In genomic region chr8:69959241-69959640, GRCm38 (mm10) we compare ENCODE assay signal across 21 mouse cellular contexts. TPM values are rescaled to one million over a fixed set of nuclear protein-coding genes. Genes with fewer than 3 reads are reported as not detected.
DNase-seq lines count a peak whose midpoint lies in the region; ATAC-seq lines count a peak whose summit lies in the region.
"Had no signal": no experiment of that assay in that cellular context is flagged by ENCODE, and none has a peak within 500 bp of the region (broad histone marks: within the 10 kb centered on the region; RNA-seq: fewer than 3 reads in every experiment).

No protein-coding gene starts in this region.

- peaks cover 10% of the 10 kb centered on the region for H3K36me3 ChIP-seq in heart, embryonic 13.5 days
- H3K36me3 ChIP-seq: embryonic facial prominence, embryonic 13.5 days; intestine, embryonic 15.5 days had no signal

- H3K4me2 ChIP-seq in heart, embryonic 13.5 days: no peak overlapping the region
- H3K4me2 ChIP-seq: embryonic facial prominence, embryonic 13.5 days; forebrain, embryonic 12.5 days; heart, embryonic 11.5 days; hindbrain, embryonic 14.5 days; intestine, embryonic 15.5 days had no signal

- H3K27ac ChIP-seq in heart, embryonic 13.5 days (replicated peaks): 0 out of 2 replicates have a peak overlapping the region, but pooled peaks have one; percentile 8
- H3K27ac ChIP-seq: embryonic facial prominence, embryonic 13.5 days; forebrain, embryonic 12.5 days; hindbrain, embryonic 10.5 days; hindbrain, embryonic 14.5 days; intestine, embryonic 15.5 days had no signal

- ATAC-seq in heart, embryonic 13.5 days (ENCODE audit: extremely low read depth, insufficient number of reproducible peaks, low FRiP score, low TSS enrichment): no peak
- ATAC-seq: forebrain, embryonic 16.5 days; intestine, embryonic 15.5 days had no signal

- H3K27me3 ChIP-seq in heart, embryonic 13.5 days (replicated peaks): no peaks in the 10 kb centered on the region
- H3K27me3 ChIP-seq: embryonic facial prominence, embryonic 13.5 days; forebrain, embryonic 12.5 days; intestine, embryonic 15.5 days had no signal

- 0 out of 2 replicates have a peak overlapping the region, but pooled peaks have one; percentile 10 for H3K9ac ChIP-seq in heart, embryonic 13.5 days
- H3K9ac ChIP-seq: embryonic facial prominence, embryonic 13.5 days; forebrain, embryonic 12.5 days; hindbrain, embryonic 14.5 days; intestine, embryonic 15.5 days had no signal

- peaks cover 64% of the 10 kb centered on the region for H3K4me1 ChIP-seq in heart, embryonic 13.5 days
- H3K4me1 ChIP-seq: intestine, embryonic 15.5 days had no signal

- no peaks in the 10 kb centered on the region for H3K9me3 ChIP-seq in heart, embryonic 13.5 days
- H3K9me3 ChIP-seq: embryonic facial prominence, embryonic 13.5 days; forebrain, embryonic 12.5 days; hindbrain, embryonic 10.5 days; intestine, embryonic 15.5 days had no signal

- H3K4me3 ChIP-seq in heart, embryonic 13.5 days: no peak overlapping the region
- H3K4me3 ChIP-seq: embryonic facial prominence, embryonic 13.5 days; forebrain, embryonic 12.5 days; hindbrain, embryonic 10.5 days; intestine, embryonic 15.5 days had no signal

- peak; percentile 73 for DNase-seq in adrenal gland, adult 2 months
- DNase-seq in adrenal gland, postnatal 25 days: no peak
- DNase-seq in heart, adult 8-10 months (ENCODE audit: low spot score): no peak
- DNase-seq in ovary, adult 18-20 months (ENCODE audit: low spot score): peak; percentile 31
- no peak for DNase-seq in ovary, postnatal 10 days (ENCODE audit: low spot score)
- DNase-seq in urinary bladder, postnatal 25 days (ENCODE audit: low spot score): no peak
- DNase-seq: cerebellum, adult 11-12 months; cerebellum, adult 9-11 months; cerebellum, postnatal 36 days; gastrocnemius, postnatal 14 days; heart, postnatal 10 days; kidney, adult 18-20 months had no signal

RNA-seq across cellular contexts. Expression of gene Gatad2a, which starts 36.9 kb away (rescaled TPM):
- 100 to 1,000 TPM; 102 to 116 TPM for total RNA-seq in adrenal gland, adult 2 months (2021)
- 92.3 and 105 TPM in 2 replicates for polyA plus RNA-seq in adrenal gland, adult 2 months (2012; rRNA removed)
- total RNA-seq in adrenal gland, postnatal 25 days (2021): 95.6 and 104 TPM in 2 replicates
- 27.3 and 29.9 TPM in 2 replicates for polyA plus RNA-seq in heart, embryonic 13.5 days (2015; fragmentation: Nextera tagmentation; extraction: Ambion mirVana)
- 10 to 100 TPM; 28.0 to 31.2 (median 30.0) TPM for total RNA-seq in heart, adult 8-10 months (2022)

RNA-seq across cellular contexts. Expression of gene Yjefn3, which starts 56.7 kb away (rescaled TPM):
- 1 to 10 TPM; 1.9 to 4.2 TPM for total RNA-seq in adrenal gland, adult 2 months (2021)
- 6.6 and 10.8 TPM in 2 replicates for polyA plus RNA-seq in adrenal gland, adult 2 months (2012; rRNA removed)
- 1.7 and 4.5 TPM in 2 replicates for total RNA-seq in adrenal gland, postnatal 25 days (2021)
- polyA plus RNA-seq in heart, embryonic 13.5 days (2015; fragmentation: Nextera tagmentation; extraction: Ambion mirVana): 8.1 and 8.2 TPM in 2 replicates
- total RNA-seq in heart, adult 8-10 months (2022): 10 to 100 TPM in 3 of 4 experiments, 1 to 10 TPM in 1; 9.5 to 16.7 (median 13.2) TPM
- total RNA-seq: granulocyte monocyte progenitor cell, adult 5-6 weeks had no signal

RNA-seq across cellular contexts. Expression of gene Ndufa13, which starts 56.9 kb away (rescaled TPM):
- 100 to 1,000 TPM; 160 to 215 TPM for total RNA-seq in adrenal gland, adult 2 months (2021)
- 83.3 and 99.4 TPM in 2 replicates for polyA plus RNA-seq in adrenal gland, adult 2 months (2012; rRNA removed)
- total RNA-seq in adrenal gland, postnatal 25 days (2021): 158 TPM in 2 replicates
- 304 and 343 TPM in 2 replicates for polyA plus RNA-seq in heart, embryonic 13.5 days (2015; fragmentation: Nextera tagmentation; extraction: Ambion mirVana)
- total RNA-seq in heart, adult 8-10 months (2022): 100 to 1,000 TPM; 373 to 528 (median 455) TPM

RNA-seq across cellular contexts. Expression of gene Tssk6, which starts 57.3 kb away (rescaled TPM):
- total RNA-seq in adrenal gland, adult 2 months (2021): under 1 TPM; 0.35 to 0.66 TPM
- 1.3 and 2.0 TPM in 2 replicates for polyA plus RNA-seq in adrenal gland, adult 2 months (2012; rRNA removed)
- total RNA-seq in adrenal gland, postnatal 25 days (2021): 0.24 TPM in 1 of 2 replicates, not detected in the other
- 1.9 and 2.2 TPM in 2 replicates for polyA plus RNA-seq in heart, embryonic 13.5 days (2015; fragmentation: Nextera tagmentation; extraction: Ambion mirVana)
- total RNA-seq in heart, adult 8-10 months (2022): under 1 TPM in 1 of 4 experiments, not detected in 3; 0.19 TPM

Comparison
In these comparisons a context has a peak if more than half of its experiments do, and no peak if none do; other contexts are left out.
1. DNase-seq: peak in adrenal gland, adult 2 months (single experiment) and ovary, adult 18-20 months (single experiment); none in adrenal gland, postnatal 25 days (single experiment), heart, adult 8-10 months (single experiment), ovary, postnatal 10 days (single experiment) and urinary bladder, postnatal 25 days (single experiment).